20 mouse cellular contexts compared by ENCODE assay signal in genomic region chr10:44429177-44429888, GRCm38 (mm10).
DNase-seq lines count a peak whose midpoint lies in the region; ATAC-seq and TF ChIP-seq lines count a peak whose summit lies in the region.
"Had no signal": no experiment of that assay in that cellular context is flagged by ENCODE, and none has a peak within 500 bp of the region (broad histone marks: within the 10 kb centered on the region; RNA-seq: fewer than 3 reads in every experiment).

No protein-coding gene starts in this region.

- intact Hi-C loops in left cerebral cortex, postnatal 10 days (cut with DNase I): no loop called here

- 0 out of 2 replicates have a peak overlapping the region, but pooled peaks have one; percentile 8 for H3K27ac ChIP-seq in stomach, postnatal 0 days (replicated peaks)
- no peak overlapping the region for H3K27ac ChIP-seq in forebrain, embryonic 10.5 days
- H3K27ac ChIP-seq: hindbrain, embryonic 12.5 days; intestine, embryonic 15.5 days; layer of hippocampus, adult 2 months; liver, embryonic 14.5 days; lung, embryonic 15.5 days had no signal

- H3K4me3 ChIP-seq in stomach, postnatal 0 days (ENCODE audit: low read depth, low read length): no peak overlapping the region
- H3K4me3 ChIP-seq in forebrain, embryonic 10.5 days: no peak overlapping the region
- H3K4me3 ChIP-seq: hindbrain, embryonic 12.5 days; intestine, embryonic 15.5 days; layer of hippocampus, adult 2 months; lung, embryonic 15.5 days had no signal

- H3K27me3 ChIP-seq in stomach, postnatal 0 days (ENCODE audit: control insufficient read depth, insufficient read depth, low read length): no peaks in the 10 kb centered on the region
- no peaks in the 10 kb centered on the region for H3K27me3 ChIP-seq in forebrain, embryonic 10.5 days (ENCODE audit: poor library complexity, severe bottlenecking)
- H3K27me3 ChIP-seq: intestine, embryonic 15.5 days; lung, embryonic 15.5 days had no signal

- no peaks in the 10 kb centered on the region for H3K36me3 ChIP-seq in stomach, postnatal 0 days (ENCODE audit: control insufficient read depth, insufficient read depth, low read length)
- no peaks in the 10 kb centered on the region for H3K36me3 ChIP-seq in forebrain, embryonic 10.5 days (replicated peaks)
- H3K36me3 ChIP-seq: hindbrain, embryonic 12.5 days; intestine, embryonic 15.5 days; lung, embryonic 15.5 days had no signal

- TF ChIP-seq CTCF in stomach, postnatal 0 days (IDR thresholded peaks at IDR 0.05; ENCODE audit: low read depth): no peak

- TF ChIP-seq EP300 in stomach, postnatal 0 days (optimal IDR thresholded peaks at IDR 0.05): no peak

- no peaks in the 10 kb centered on the region; the same call in 1 of the 2 replicates for H3K4me1 ChIP-seq in stomach, postnatal 0 days (replicated peaks; ENCODE audit: control insufficient read depth, insufficient read depth)
- peaks cover 10% of the 10 kb centered on the region for H3K4me1 ChIP-seq in forebrain, embryonic 10.5 days
- H3K4me1 ChIP-seq: hindbrain, embryonic 12.5 days; intestine, embryonic 15.5 days had no signal

- 89% methylated on average over 14 of the region's 14 CpGs for WGBS in stomach, postnatal 0 days
- WGBS in forebrain, embryonic 10.5 days: 91% methylated on average over 14 of the region's 14 CpGs

- H3K9ac ChIP-seq in stomach, postnatal 0 days (ENCODE audit: low read length): no peak overlapping the region
- H3K9ac ChIP-seq: hindbrain, embryonic 12.5 days; intestine, embryonic 15.5 days; liver, embryonic 14.5 days; lung, embryonic 15.5 days had no signal

- peak; percentile 85 for DNase-seq in induced T-regulatory cell, adult 2 months (ENCODE audit: low read depth)
- no peak for DNase-seq in stomach, postnatal 0 days (ENCODE audit: low spot score)
- DNase-seq in thymus, postnatal 4 days: peak; percentile 27
- DNase-seq in forebrain, embryonic 10.5 days (ENCODE audit: extremely low spot score, low spot score): no peak
- no peak for DNase-seq in left cerebral cortex, postnatal 10 days (ENCODE audit: extremely low spot score in 1 of 2, low spot score in 2 of 2)
- DNase-seq: adrenal gland, postnatal 36 days; cerebellum, adult 9-11 months; gastrocnemius, postnatal 25 days; kidney, adult 9 months; kidney, postnatal 25 days; layer of hippocampus, postnatal 36 days; lung, postnatal 36 days had no signal

- H3K9me3 ChIP-seq in stomach, postnatal 0 days (ENCODE audit: control insufficient read depth, low read length): no peaks in the 10 kb centered on the region
- H3K9me3 ChIP-seq in forebrain, embryonic 10.5 days: no peaks in the 10 kb centered on the region
- H3K9me3 ChIP-seq: hindbrain, embryonic 12.5 days; intestine, embryonic 15.5 days; lung, embryonic 15.5 days had no signal

- ATAC-seq in CD4-positive, CD25-positive, alpha-beta regulatory T cell, adult 4 months: peak; percentile 87
- no peak for ATAC-seq in stomach, postnatal 0 days (ENCODE audit: low FRiP score, low TSS enrichment)
- no peak for ATAC-seq in megakaryocyte progenitor cell, adult 5-6 weeks (replicated peaks; ENCODE audit: poor library complexity)
- ATAC-seq: intestine, embryonic 15.5 days; midbrain, embryonic 16.5 days had no signal

- no peak overlapping the region for H3K4me2 ChIP-seq in stomach, postnatal 0 days (replicated peaks; ENCODE audit: low read depth)
- H3K4me2 ChIP-seq: hindbrain, embryonic 12.5 days; intestine, embryonic 15.5 days; lung, embryonic 15.5 days had no signal

Comparison
In these comparisons a context has a peak if more than half of its experiments do, and no peak if none do; other contexts are left out.
1. DNase-seq: peak in induced T-regulatory cell, adult 2 months (single experiment) and thymus, postnatal 4 days (single experiment); none in stomach, postnatal 0 days (single experiment), forebrain, embryonic 10.5 days (single experiment) and left cerebral cortex, postnatal 10 days (0 of 2).